ENCODE assay signal across 9 mouse cellular contexts in genomic region chr16:42276216-42277141, GRCm38 (mm10).
DNase-seq lines count a peak whose midpoint lies in the region; ATAC-seq and TF ChIP-seq lines count a peak whose summit lies in the region.
"Had no signal": no experiment of that assay in that cellular context is flagged by ENCODE, and none has a peak within 500 bp of the region (broad histone marks: within the 10 kb centered on the region; RNA-seq: fewer than 3 reads in every experiment).

No protein-coding gene starts in this region.

- 20% methylated on average over 15 of the region's 15 CpGs for WGBS in forebrain, embryonic 16.5 days
- WGBS in hindbrain, embryonic 13.5 days: 34% methylated on average over 15 of the region's 15 CpGs

- peak; percentile 64 for DNase-seq in MEL (ENCODE audit: low read depth, low spot score)
- DNase-seq in c-Kit-positive CD71-positive TER-119-positive erythroid progenitor cells, embryonic 14.5 days (ENCODE audit: low spot score): peak; percentile 28
- peak; percentile 61 for DNase-seq in layer of hippocampus, adult 9-11 months
- peak; percentile 72 for DNase-seq in lung, postnatal 25 days (ENCODE audit: low spot score)
- peak; percentile 88 for DNase-seq in retina, postnatal 1 day
- DNase-seq in urinary bladder, adult 2 months (ENCODE audit: low spot score): peak; percentile 23

- H3K27ac ChIP-seq in MEL (ENCODE audit: control insufficient read depth, low read depth, low read length): no peak overlapping the region
- peak overlapping the region; percentile 80 for H3K27ac ChIP-seq in forebrain, embryonic 16.5 days (ENCODE audit: low read length)
- H3K27ac ChIP-seq in hindbrain, embryonic 13.5 days: peak overlapping the region; percentile 89
- H3K27ac ChIP-seq: liver, embryonic 15.5 days had no signal

- TF ChIP-seq CTCF in MEL (IDR thresholded peaks at IDR 0.05 in 2 of 3, conservative IDR thresholded peaks at IDR 0.05 in 1 of 3; ENCODE audit: control insufficient read depth in 1 of 3, insufficient read depth in 1 of 3, low read depth in 2 of 3, low read length in 3 of 3, poor library complexity in 1 of 3, severe bottlenecking in 1 of 3): peak; percentile 72 to 89 (median 74)

- H3K4me3 ChIP-seq in MEL (ENCODE audit: control insufficient read depth in 1 of 2, insufficient read depth in 1 of 2, low read depth in 2 of 2, low read length in 2 of 2): no peak overlapping the region
- H3K4me3 ChIP-seq in forebrain, embryonic 16.5 days (replicated peaks; ENCODE audit: low read length): peak overlapping the region; percentile 33
- H3K4me3 ChIP-seq in hindbrain, embryonic 13.5 days: no peak overlapping the region
- H3K4me3 ChIP-seq: liver, embryonic 15.5 days had no signal

- peak overlapping the region; percentile 53 for H3K4me2 ChIP-seq in forebrain, embryonic 16.5 days (ENCODE audit: low read length)
- peak overlapping the region; percentile 40 for H3K4me2 ChIP-seq in hindbrain, embryonic 13.5 days
- H3K4me2 ChIP-seq: liver, embryonic 15.5 days had no signal

- H3K9me3 ChIP-seq in MEL (replicated peaks; ENCODE audit: insufficient read depth, low read length): no peaks in the 10 kb centered on the region
- H3K9me3 ChIP-seq in forebrain, embryonic 16.5 days (ENCODE audit: control insufficient read depth, low read length): no peaks in the 10 kb centered on the region
- no peaks in the 10 kb centered on the region for H3K9me3 ChIP-seq in hindbrain, embryonic 13.5 days
- H3K9me3 ChIP-seq: liver, embryonic 15.5 days had no signal

- no peak overlapping the region for H3K9ac ChIP-seq in MEL (ENCODE audit: control insufficient read depth, low read depth, low read length, poor library complexity, severe bottlenecking)
- H3K9ac ChIP-seq in forebrain, embryonic 16.5 days (replicated peaks; ENCODE audit: low read depth, low read length): peak overlapping the region; percentile 44
- H3K9ac ChIP-seq in hindbrain, embryonic 13.5 days: peak overlapping the region; percentile 46; the same call in 1 of the 2 replicates
- H3K9ac ChIP-seq: liver, embryonic 15.5 days had no signal

- H3K36me3 ChIP-seq in MEL (ENCODE audit: control insufficient read depth in 1 of 2, insufficient read depth in 2 of 2, low read length in 2 of 2): no peaks in the 10 kb centered on the region
- no peaks in the 10 kb centered on the region for H3K36me3 ChIP-seq in forebrain, embryonic 16.5 days (ENCODE audit: control insufficient read depth, insufficient read depth)
- peaks cover 12% of the 10 kb centered on the region for H3K36me3 ChIP-seq in hindbrain, embryonic 13.5 days
- H3K36me3 ChIP-seq: liver, embryonic 15.5 days had no signal

- H3K79me2 ChIP-seq in MEL (ENCODE audit: control insufficient read depth, insufficient read depth, low read length, poor library complexity): no peaks in the 10 kb centered on the region

- ATAC-seq in forebrain, embryonic 16.5 days: peak; percentile 61
- ATAC-seq in hindbrain, embryonic 13.5 days (ENCODE audit: low FRiP score): peak; percentile 57

- no peaks in the 10 kb centered on the region; a peak in 1 of 4 replicates for H3K27me3 ChIP-seq in MEL (ENCODE audit: control insufficient read depth in 1 of 2, insufficient read depth in 2 of 2, low read length in 2 of 2)
- H3K27me3 ChIP-seq in forebrain, embryonic 16.5 days (replicated peaks; ENCODE audit: control insufficient read depth, insufficient read depth, low read length): no peaks in the 10 kb centered on the region
- no peaks in the 10 kb centered on the region for H3K27me3 ChIP-seq in hindbrain, embryonic 13.5 days
- H3K27me3 ChIP-seq: liver, embryonic 15.5 days had no signal

- TF ChIP-seq POLR2A in MEL (IDR thresholded peaks at IDR 0.05; ENCODE audit: control insufficient read depth in 1 of 2, insufficient read depth in 1 of 2, low read depth in 1 of 2, low read length in 2 of 2, poor library complexity in 1 of 2): no peak

- TF ChIP-seq RAD21 in MEL (IDR thresholded peaks at IDR 0.05; ENCODE audit: low read depth, low read length): peak; percentile 98

- no peak for TF ChIP-seq EP300 in MEL (IDR thresholded peaks at IDR 0.05; ENCODE audit: low read depth in 1 of 2, low read length in 2 of 2)

- H3K4me1 ChIP-seq in MEL (ENCODE audit: control insufficient read depth in 1 of 2, insufficient read depth in 2 of 2, low read length in 2 of 2): no peaks in the 10 kb centered on the region
- peaks cover 23% of the 10 kb centered on the region for H3K4me1 ChIP-seq in forebrain, embryonic 16.5 days (replicated peaks; ENCODE audit: control insufficient read depth, insufficient read depth, low read length)
- H3K4me1 ChIP-seq in hindbrain, embryonic 13.5 days (replicated peaks): peaks cover 22% of the 10 kb centered on the region
- H3K4me1 ChIP-seq: liver, embryonic 15.5 days had no signal

TF ChIP-seq in MEL, 35 proteins besides CTCF, POLR2A, EP300 and RAD21:
- 0 out of 2 replicates have a peak, but pooled peaks have one; percentile 16 for TF ChIP-seq NRF1 (IDR thresholded peaks at IDR 0.05; ENCODE audit: insufficient read depth, low read depth, low read length, poor library complexity, severe bottlenecking)
- peak; percentile 97 for TF ChIP-seq ZC3H11A (IDR thresholded peaks at IDR 0.05; ENCODE audit: low read depth, low read length)
- peak; percentile 98 for TF ChIP-seq SMC3 (IDR thresholded peaks at IDR 0.05; ENCODE audit: low read depth, low read length)
- TF ChIP-seq TCF12 (IDR thresholded peaks at IDR 0.05; ENCODE audit: low read depth, low read length): no peak

Comparison
In these comparisons a context has a peak if more than half of its experiments do, and no peak if none do; other contexts are left out.
1. DNase-seq: peak in every context shown above with its lines; median percentile 88 in retina, postnatal 1 day; 72 in lung, postnatal 25 days; 64 in MEL; 61 in layer of hippocampus, adult 9-11 months; 28 in c-Kit-positive CD71-positive TER-119-positive erythroid progenitor cells, embryonic 14.5 days; 23 in urinary bladder, adult 2 months.